Mouse (Mus musculus) heart, embryonic 15.5 days (tissue): ENCODE data around the gene AI467606. TPM values are rescaled to one million over a fixed set of nuclear protein-coding genes. Genes with fewer than 3 reads are reported as not detected.

Source experiments
- ATAC-seq: fragments of 200-750 bp; cut with Nextera tagmentation; replicated peaks from 2 replicates; pipeline ENCODE4 v1.8.0; 2017; ENCODE audit warnings: low read depth, moderate TSS enrichment; ENCODE audit not compliant: insufficient number of reproducible peaks, insufficient read depth, low FRiP score
- H3K27ac ChIP-seq: fragments of 300-500 bp; sonication (generic); 2 replicates; pipeline ENCODE4 v1.5.1; 2015; ENCODE audit warnings: mild to moderate bottlenecking, inconsistent platforms
- H3K27me3 ChIP-seq: fragments of 300-500 bp; sonication (generic); 2 replicates; pipeline ENCODE4 v1.6.1; 2015; ENCODE audit warnings: inconsistent platforms
- H3K36me3 ChIP-seq: fragments of 300-500 bp; sonication (generic); 2 replicates; pipeline ENCODE4 v1.6.1; 2015; ENCODE audit warnings: mild to moderate bottlenecking, inconsistent platforms
- H3K4me1 ChIP-seq: fragments of 300-500 bp; sonication (generic); replicated peaks from 2 replicates; pipeline ENCODE4 v1.6.1; 2015; ENCODE audit warnings: inconsistent platforms
- H3K4me2 ChIP-seq: fragments of 300-500 bp; sonication (generic); 2 replicates; pipeline ENCODE4 v1.6.1; 2015; ENCODE audit warnings: inconsistent platforms, mild to moderate bottlenecking, moderate library complexity
- H3K4me3 ChIP-seq: fragments of 300-500 bp; sonication (generic); 2 replicates; pipeline ENCODE4 v1.5.1; 2015; ENCODE audit warnings: mild to moderate bottlenecking, inconsistent platforms
- H3K9ac ChIP-seq: fragments of 300-500 bp; sonication (generic); 2 replicates; pipeline ENCODE4 v1.6.1; 2015; ENCODE audit warnings: mild to moderate bottlenecking, inconsistent platforms
- H3K9me3 ChIP-seq: fragments of 300-500 bp; sonication (generic); replicated peaks from 2 replicates; pipeline ENCODE4 v1.6.1; 2016; ENCODE audit warnings: inconsistent platforms
- WGBS: fragments of 180-500 bp; shearing (Covaris S2); methylation state at CpG from one replicate; pipeline ENCODE4 v1.1.7; 2015; ENCODE audit warnings: mixed read lengths; 5-methylcytosine and 5-hydroxymethylcytosine counted together
- polyA plus RNA-seq: library from polyadenylated mRNA; unstranded; fragments of >200 nt; fragmentation: Nextera tagmentation; extraction: Ambion mirVana; gene quantifications from 2 replicates; pipeline ENCODE4 v1.2.1, GENCODE M21; 2015

AI467606 gene
- polyA plus RNA-seq, 1 experiment from 2014 or later = 1.6 TPM

GRCm38 (mm10) chr7:127098521-127098920 is 7.4 kb downstream of the AI467606 start:
- H3K9me3 ChIP-seq = no peaks in the 10 kb centered on the region
- H3K27me3 ChIP-seq = no peaks in the 10 kb centered on the region
- no peak overlapping the region for H3K4me2 ChIP-seq
- no peak overlapping the region for H3K27ac ChIP-seq
- no peak for ATAC-seq
- H3K4me3 ChIP-seq = no peak overlapping the region
- H3K9ac ChIP-seq = no peak overlapping the region
- no peaks in the 10 kb centered on the region for H3K4me1 ChIP-seq
- H3K36me3 ChIP-seq = no peaks in the 10 kb centered on the region
- WGBS = 75% methylated on average over 5 of the region's 5 CpGs

- Histone ChIP-seq H3K27ac (no peak overlapping the region), H3K27me3 (no peaks in the 10 kb centered on the region), H3K4me3 (no peak overlapping the region), H3K4me2 (no peak overlapping the region), H3K36me3 (no peaks in the 10 kb centered on the region), H3K4me1 (no peaks in the 10 kb centered on the region; the same call in 1 of the 2 replicates), H3K9me3 (no peaks in the 10 kb centered on the region), H3K9ac (no peak overlapping the region)
- WGBS = 84% methylated on average over 4 of the region's 4 CpGs
- no peak for ATAC-seq
These were observed 7.8 kb downstream of the AI467606 start for GRCm38 (mm10) chr7:127098950-127099349.

DNA sequence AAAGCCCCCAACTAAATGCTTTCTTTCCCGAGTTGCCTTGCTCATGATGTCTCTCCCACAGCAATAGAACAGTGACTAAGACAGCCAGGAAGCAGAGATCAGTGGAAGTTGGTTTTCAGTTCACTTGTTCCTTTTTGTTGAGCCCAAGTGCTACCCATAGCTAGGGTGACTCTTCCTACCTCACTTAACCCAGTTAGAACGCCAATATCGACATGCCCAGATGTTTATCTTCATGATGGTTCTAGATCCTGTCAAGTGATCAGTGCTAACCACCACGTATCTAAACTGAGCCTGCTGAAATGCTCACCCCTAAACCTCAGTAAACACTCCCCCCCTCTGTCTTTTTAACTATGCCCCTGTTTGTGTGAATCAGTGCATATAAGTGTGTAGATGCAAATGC is 8.4 kb downstream of the AI467606 start:
- Histone ChIP-seq H3K27ac (no peak overlapping the region), H3K4me3 (no peak overlapping the region), H3K27me3 (no peaks in the 10 kb centered on the region), H3K36me3 (no peaks in the 10 kb centered on the region), H3K9ac (no peak overlapping the region), H3K4me2 (no peak overlapping the region), H3K4me1 (peaks cover 5% of the 10 kb centered on the region; the same call in 1 of the 2 replicates), H3K9me3 (no peaks in the 10 kb centered on the region)
- 79% methylated on average over 4 of the region's 4 CpGs for WGBS
- no peak for ATAC-seq

DNA sequence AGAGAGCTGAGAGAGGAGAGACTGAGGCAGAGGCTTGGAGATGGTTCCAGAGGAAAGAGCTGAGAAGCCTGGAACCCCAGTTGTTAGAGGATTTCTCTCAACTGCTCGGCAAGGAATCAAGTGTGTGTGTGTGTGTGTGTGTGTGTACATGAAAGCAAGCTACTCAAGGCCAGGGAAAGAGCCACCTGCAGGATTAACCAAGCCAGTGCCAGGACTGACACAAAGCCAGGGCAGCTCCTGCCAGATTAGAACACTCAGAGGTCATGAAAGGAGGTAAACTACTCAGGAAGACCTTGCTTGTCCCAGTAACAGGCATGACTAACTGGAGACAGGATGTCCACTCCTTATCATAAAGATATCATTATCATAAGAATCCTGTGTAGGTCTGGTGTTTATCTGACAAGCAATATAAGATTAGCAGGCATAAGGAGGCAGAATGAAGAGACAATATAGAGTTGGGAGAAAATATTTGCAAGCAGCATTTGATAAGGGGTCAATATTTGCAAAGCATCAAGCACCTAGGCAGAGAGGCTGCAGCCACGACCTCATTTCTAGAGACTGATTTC is 10.4 kb downstream of the AI467606 start:
- no peaks in the 10 kb centered on the region for H3K9me3 ChIP-seq
- H3K4me2 ChIP-seq = no peak overlapping the region
- peaks cover 8% of the 10 kb centered on the region for H3K4me1 ChIP-seq
- 2% methylated on average over 2 of the region's 2 CpGs for WGBS
- no peak overlapping the region for H3K9ac ChIP-seq
- H3K27ac ChIP-seq = no peak overlapping the region
- no peaks in the 10 kb centered on the region for H3K36me3 ChIP-seq
- ATAC-seq = no peak
- peaks cover 6% of the 10 kb centered on the region for H3K27me3 ChIP-seq
- no peak overlapping the region for H3K4me3 ChIP-seq

DNA sequence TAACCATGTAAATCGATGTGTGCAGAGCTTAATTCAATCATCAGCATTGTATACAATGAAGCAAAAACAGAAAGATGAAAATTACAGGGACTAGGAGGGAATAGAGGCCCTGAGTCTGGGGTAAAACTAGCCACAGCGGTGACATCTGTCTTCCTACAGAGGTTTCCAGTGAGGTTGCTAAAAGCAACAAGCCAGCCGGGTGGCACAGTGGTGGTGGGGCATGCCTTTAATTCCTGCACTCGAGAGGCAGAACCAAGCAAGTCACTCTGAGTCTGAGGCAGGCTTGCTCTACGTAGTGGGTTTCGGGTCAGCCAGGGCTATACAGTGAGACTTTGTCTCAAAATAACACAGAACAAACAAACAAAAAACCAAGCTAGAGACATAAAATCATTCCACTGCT is 11.0 kb downstream of the AI467606 start:
- no peaks in the 10 kb centered on the region for H3K9me3 ChIP-seq
- no peak overlapping the region for H3K27ac ChIP-seq
- no peaks in the 10 kb centered on the region for H3K36me3 ChIP-seq
- ATAC-seq = no peak
- no peak overlapping the region for H3K4me3 ChIP-seq
- peaks cover 8% of the 10 kb centered on the region for H3K4me1 ChIP-seq
- H3K4me2 ChIP-seq = no peak overlapping the region
- peaks cover 6% of the 10 kb centered on the region for H3K27me3 ChIP-seq
- WGBS = 69% methylated on average over 6 of the region's 6 CpGs
- no peak overlapping the region for H3K9ac ChIP-seq

DNA sequence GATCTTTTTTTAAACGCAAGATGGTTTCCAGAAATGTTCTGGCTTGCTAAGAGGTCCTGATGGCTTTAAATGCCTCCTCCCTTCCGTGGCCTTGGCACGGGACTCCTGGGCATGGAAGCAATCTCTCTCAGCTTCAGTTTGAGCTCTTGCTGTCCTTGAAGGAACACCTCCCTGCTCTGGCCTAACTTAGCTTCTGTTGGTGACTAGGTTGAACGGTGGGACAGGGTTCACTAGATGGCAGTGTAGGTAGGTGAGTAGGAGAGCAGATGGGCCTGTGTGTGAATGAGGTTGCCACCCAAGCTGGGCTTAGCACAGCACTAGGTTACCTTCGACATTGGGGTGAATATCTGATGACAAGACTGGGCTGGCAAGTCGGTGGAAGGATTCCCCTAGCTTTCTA is 12.8 kb downstream of the AI467606 start:
- Histone ChIP-seq H3K27ac (no peak overlapping the region), H3K4me3 (no peak overlapping the region), H3K9me3 (no peaks in the 10 kb centered on the region), H3K4me1 (peaks cover 8% of the 10 kb centered on the region), H3K4me2 (no peak overlapping the region), H3K36me3 (no peaks in the 10 kb centered on the region), H3K9ac (no peak overlapping the region), H3K27me3 (peaks cover 9% of the 10 kb centered on the region)
- no peak for ATAC-seq
- 57% methylated on average over 6 of the region's 6 CpGs for WGBS

DNA sequence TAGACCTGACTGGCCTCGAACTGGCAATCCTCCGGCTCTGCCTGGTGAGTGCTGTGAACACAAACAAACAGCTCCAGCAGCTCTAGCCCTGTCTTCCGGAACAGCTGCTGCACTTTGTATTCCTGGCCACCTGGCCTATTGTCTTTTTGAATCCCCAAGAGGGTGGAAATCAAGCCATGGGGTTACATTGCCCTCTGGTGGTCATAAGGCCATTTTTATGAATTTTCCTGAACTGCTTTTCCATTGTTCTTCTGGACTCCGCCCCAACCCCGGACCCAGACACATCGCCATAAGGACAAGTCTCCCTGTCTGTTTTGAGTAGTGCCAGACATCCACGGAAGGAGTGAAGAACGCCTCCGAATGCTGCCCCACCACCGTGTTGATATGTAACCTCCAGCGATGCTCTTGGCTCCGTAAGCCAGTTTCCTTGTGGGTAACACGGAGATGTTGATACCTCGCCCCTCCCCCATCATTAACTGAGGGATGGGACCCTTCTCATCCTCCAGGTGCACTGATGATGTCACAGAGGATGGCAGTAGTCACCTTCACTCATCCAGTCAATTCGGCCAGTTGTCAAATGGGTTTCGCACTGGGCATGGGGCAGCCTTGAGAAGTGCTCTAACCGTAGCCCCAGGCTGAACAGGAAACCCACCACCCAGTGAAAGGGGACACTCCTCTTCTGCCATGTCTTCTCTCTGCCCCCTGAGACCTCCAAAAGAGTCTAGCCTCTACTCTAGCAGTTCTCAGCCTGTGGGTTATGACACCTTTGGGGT is 13.6 kb downstream of the AI467606 start:
- Histone ChIP-seq H3K9ac (peak overlapping the region; percentile 18; the same call in 1 of the 2 replicates), H3K4me2 (peak overlapping the region; percentile 71), H3K27me3 (peaks cover 9% of the 10 kb centered on the region), H3K4me1 (peaks cover 8% of the 10 kb centered on the region), H3K36me3 (no peaks in the 10 kb centered on the region), H3K4me3 (peak overlapping the region; percentile 41), H3K9me3 (no peaks in the 10 kb centered on the region), H3K27ac (no peak overlapping the region)
- peak; percentile 61; the same call in 1 of the 2 replicates for ATAC-seq
- WGBS = 16% methylated on average over 17 of the region's 17 CpGs

- H3K36me3 ChIP-seq = no peaks in the 10 kb centered on the region
- H3K27ac ChIP-seq = no peak overlapping the region
- H3K9me3 ChIP-seq = no peaks in the 10 kb centered on the region
- H3K4me1 ChIP-seq = peaks cover 8% of the 10 kb centered on the region
- ATAC-seq = no peak
- H3K27me3 ChIP-seq = peaks cover 9% of the 10 kb centered on the region
- H3K4me3 ChIP-seq = no peak overlapping the region
- H3K4me2 ChIP-seq = no peak overlapping the region
- 69% methylated on average over 7 of the region's 7 CpGs for WGBS
- no peak overlapping the region for H3K9ac ChIP-seq
These were observed 14.4 kb downstream of the AI467606 start for GRCm38 (mm10) chr7:127105551-127105950.

DNA sequence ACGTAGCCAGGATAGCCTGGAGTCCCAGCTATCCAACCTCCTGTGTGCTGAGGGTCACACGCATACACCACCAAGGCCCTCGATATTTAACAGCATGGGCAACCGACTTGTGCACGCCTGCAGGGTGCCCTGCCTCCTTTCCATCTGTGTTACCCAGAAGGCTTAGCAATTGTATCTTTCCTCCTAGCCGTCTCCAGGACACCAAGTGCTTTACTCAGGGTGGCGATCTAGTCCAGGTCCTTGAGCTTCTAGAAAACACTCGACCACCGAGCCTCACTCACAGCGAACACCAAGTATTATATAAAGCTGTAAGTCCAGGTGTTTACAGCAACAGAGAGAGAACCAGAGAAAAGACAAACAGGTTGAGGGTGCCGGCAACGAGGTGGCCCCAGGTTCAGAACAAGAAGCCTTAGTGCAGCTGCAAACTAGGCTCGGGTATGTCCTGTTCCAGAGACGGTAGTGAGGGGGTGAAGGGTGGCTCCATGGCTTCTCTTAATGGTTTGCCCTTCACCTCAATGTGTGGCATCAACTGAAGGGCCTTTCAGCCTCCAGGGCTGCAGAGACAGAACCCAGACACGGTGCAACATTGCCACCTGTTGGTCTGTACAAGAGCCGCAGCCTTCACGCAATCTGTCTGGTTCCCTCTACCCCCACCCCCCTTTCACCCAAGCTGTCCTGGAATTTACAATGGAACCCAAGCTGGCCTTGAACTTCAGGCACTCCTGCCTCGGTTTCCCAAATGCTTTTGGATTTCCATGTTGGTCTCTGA is 19.3 kb downstream of the AI467606 start:
- H3K4me3 ChIP-seq = no peak overlapping the region
- H3K9ac ChIP-seq = no peak overlapping the region
- no peak overlapping the region for H3K4me2 ChIP-seq
- no peaks in the 10 kb centered on the region for H3K36me3 ChIP-seq
- no peaks in the 10 kb centered on the region for H3K9me3 ChIP-seq
- 42% methylated on average over 18 of the region's 18 CpGs for WGBS
- no peak overlapping the region for H3K27ac ChIP-seq
- H3K27me3 ChIP-seq = peaks cover 9% of the 10 kb centered on the region
- ATAC-seq = peak; percentile 49; the same call in 1 of the 2 replicates
- 0 out of 2 replicates have a peak, but pooled peaks cover 8% of the 10 kb centered on the region for H3K4me1 ChIP-seq

DNA sequence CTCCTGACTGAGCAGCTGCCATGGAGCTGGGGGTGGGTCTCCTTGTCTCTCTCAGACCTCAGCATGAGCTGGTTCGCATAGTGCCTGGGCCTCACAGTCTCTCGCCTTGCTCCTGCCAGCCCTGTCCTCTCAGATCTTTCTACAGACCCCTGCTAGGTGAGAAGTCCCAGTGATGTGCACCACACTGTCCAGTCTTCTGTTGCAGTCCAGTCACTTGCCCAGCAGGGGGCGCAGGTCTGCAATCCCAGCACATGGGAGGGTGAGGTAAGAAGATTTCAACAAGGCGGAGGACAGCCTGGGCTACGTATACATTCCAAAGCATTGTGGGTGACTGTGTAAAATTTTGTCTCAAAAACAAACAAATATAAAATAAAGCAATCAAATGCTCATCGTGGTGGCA is 20.3 kb downstream of the AI467606 start:
- Histone ChIP-seq H3K4me1 (0 out of 2 replicates have a peak, but pooled peaks cover 8% of the 10 kb centered on the region), H3K9me3 (no peaks in the 10 kb centered on the region), H3K4me2 (no peak overlapping the region), H3K27ac (no peak overlapping the region), H3K36me3 (no peaks in the 10 kb centered on the region), H3K4me3 (no peak overlapping the region), H3K27me3 (peaks cover 3% of the 10 kb centered on the region; the same call in 1 of the 2 replicates), H3K9ac (no peak overlapping the region)
- 36% methylated on average over 6 of the region's 6 CpGs for WGBS
- ATAC-seq = no peak

GRCm38 (mm10) chr7:127112251-127112841 is 21.2 kb downstream of the AI467606 start:
- no peak for ATAC-seq
- no peak overlapping the region for H3K4me2 ChIP-seq
- no peaks in the 10 kb centered on the region for H3K9me3 ChIP-seq
- H3K4me1 ChIP-seq = 0 out of 2 replicates have a peak, but pooled peaks cover 8% of the 10 kb centered on the region
- H3K36me3 ChIP-seq = no peaks in the 10 kb centered on the region
- WGBS = 64% methylated on average over 12 of the region's 12 CpGs
- H3K27me3 ChIP-seq = peaks cover under 1% of the 10 kb centered on the region; the same call in 1 of the 2 replicates
- H3K9ac ChIP-seq = no peak overlapping the region
- no peak overlapping the region for H3K27ac ChIP-seq
- no peak overlapping the region for H3K4me3 ChIP-seq
